Mouse (Mus musculus) central nervous system, embryonic 14 days (tissue): ENCODE data around the gene Vmn1r205. TPM values are rescaled to one million over a fixed set of nuclear protein-coding genes. Genes with fewer than 3 reads are reported as not detected.

Source experiments
- polyA plus RNA-seq: library from polyadenylated mRNA; depleted of rRNA; stranded (reverse); fragments of >200 nt; gene quantifications from 2 replicates; pipeline ENCODE4 v1.2.3, GENCODE M21; 2012; rRNA removed

Vmn1r205 gene
- polyA plus RNA-seq: not detected in 2 replicates

DNA sequence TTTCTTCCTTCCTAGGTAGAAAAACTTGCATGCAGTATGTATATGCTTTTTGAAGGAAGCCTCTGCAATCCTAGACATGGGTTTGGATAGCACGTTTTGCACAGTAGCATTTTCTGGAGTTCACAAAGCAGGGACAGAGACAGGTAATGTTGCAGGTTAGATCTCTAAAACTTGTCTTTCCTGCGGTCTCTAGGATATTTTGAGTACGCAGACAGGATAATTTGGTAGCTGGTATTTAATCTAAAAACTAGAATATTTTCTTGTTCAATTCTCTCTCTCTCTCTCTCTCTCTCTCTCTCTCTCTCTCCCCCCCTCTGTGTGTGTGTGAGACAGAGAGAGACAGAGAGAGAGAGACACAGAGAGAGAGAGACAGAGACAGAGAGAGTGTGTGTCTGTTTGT is at the start of gene Vmn1r205:
TSS of gene Vmn1r205 (minus strand) at position 101 of the 400 bp plus-strand sequence.

DNA sequence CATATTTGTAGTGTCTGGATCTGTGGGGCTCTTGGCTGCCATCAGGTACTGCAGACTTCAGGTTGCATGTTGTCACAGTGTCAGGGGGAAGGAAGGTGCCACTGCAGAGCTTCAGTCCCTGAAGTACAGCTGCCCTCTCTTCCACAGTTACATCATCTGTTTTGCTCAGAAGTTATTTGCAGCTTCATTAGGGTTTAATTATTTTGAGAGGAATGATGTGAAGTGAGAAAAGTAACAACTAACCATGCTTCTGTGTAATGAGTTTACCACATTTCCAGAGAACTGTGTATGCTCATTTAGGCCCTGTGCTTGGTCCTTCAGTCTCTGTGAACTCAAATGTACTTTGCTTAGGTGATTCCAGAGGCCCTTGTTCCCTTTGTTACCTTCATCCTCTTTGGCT is 31.4 kb upstream of the Vmn1r205 start, which contains the start of gene Vmn1r206:
TSS of gene Vmn1r206 (minus strand) at position 101 of the 400 bp plus-strand sequence.

GRCm38 (mm10) chr13:22552898-22553297 is 39.9 kb downstream of the Vmn1r205 start, which contains the start of gene Vmn1r204:
Vmn1r204 (plus strand) TSS chr13:22553198.

Other genes starting within 250 kb of the Vmn1r205 start
- gene Vmn1r198, start 242.6 kb downstream of the Vmn1r205 start, polyA plus RNA-seq: not detected in 2 replicates
- gene Vmn1r199, start 213.2 kb downstream of the Vmn1r205 start, polyA plus RNA-seq: not detected in 2 replicates
- not detected in 2 replicates for gene Vmn1r200, start 202.6 kb downstream of the Vmn1r205 start, polyA plus RNA-seq
- gene Vmn1r201, start 121.1 kb downstream of the Vmn1r205 start, polyA plus RNA-seq: not detected in 2 replicates
- 0.01 TPM in 2 replicates for gene Vmn1r202, start 87.6 kb downstream of the Vmn1r205 start, polyA plus RNA-seq
- gene Vmn1r203, start 74.9 kb downstream of the Vmn1r205 start, polyA plus RNA-seq: not detected in 2 replicates
- gene Vmn1r204, start 39.8 kb downstream of the Vmn1r205 start, polyA plus RNA-seq: not detected in 2 replicates
- gene Vmn1r206, start 31.3 kb upstream of the Vmn1r205 start, polyA plus RNA-seq: not detected in 2 replicates
- gene Vmn1r207-ps, start 136.6 kb upstream of the Vmn1r205 start, polyA plus RNA-seq: not detected in 2 replicates
- not detected in 2 replicates for gene Vmn1r208, start 184.4 kb upstream of the Vmn1r205 start, polyA plus RNA-seq
- not detected in 2 replicates for gene Vmn1r209, start 216.7 kb upstream of the Vmn1r205 start, polyA plus RNA-seq
- gene Vmn1r210, start 238.3 kb upstream of the Vmn1r205 start, polyA plus RNA-seq: not detected in 2 replicates